Mouse (Mus musculus): ENCODE measurements around the gene Cyp8b1.

Cyp8b1 gene

DNA sequence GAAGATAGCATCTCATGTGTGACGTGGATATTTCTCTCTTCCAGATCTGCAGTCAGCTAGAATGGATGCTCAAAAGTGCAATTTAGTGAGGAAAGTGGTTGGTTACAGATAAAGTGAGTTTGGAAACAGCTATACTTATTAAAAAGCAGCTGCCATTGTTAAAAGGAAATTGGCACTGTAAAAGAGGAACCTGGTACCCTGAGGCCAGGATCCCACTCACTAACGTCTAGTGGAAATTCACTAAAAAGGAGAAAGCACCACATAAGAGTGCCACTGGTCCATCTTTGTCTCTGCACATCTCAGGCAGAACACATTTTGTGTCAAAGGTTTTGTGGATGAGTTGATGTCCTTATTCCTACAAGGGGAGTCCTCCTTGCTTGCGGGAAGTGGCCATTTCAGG lies 27.5 kb upstream of the Cyp8b1 start:
- peaks cover 10% of the 10 kb centered on the region; the same call in 1 of the 2 replicates for H3K27me3 ChIP-seq (ENCODE audit: insufficient read depth, low read length)
- no peaks in the 10 kb centered on the region for H3K36me3 ChIP-seq (ENCODE audit: insufficient read depth, low read length)
- no peaks in the 10 kb centered on the region for H3K4me1 ChIP-seq (replicated peaks; ENCODE audit: low read depth, low read length)
- no peaks in the 10 kb centered on the region for H3K9me3 ChIP-seq (ENCODE audit: low read length)
- no peak overlapping the region for H3K4me3 ChIP-seq (replicated peaks; ENCODE audit: low read length)
- TF ChIP-seq POU5F1 (IDR thresholded peaks at IDR 0.05; ENCODE audit: borderline replicate concordance, low read length) = no peak
- TF ChIP-seq CTCF (conservative IDR thresholded peaks at IDR 0.05; ENCODE audit: low read length) = no peak
- no peak for TF ChIP-seq NANOG (IDR thresholded peaks at IDR 0.05; ENCODE audit: borderline replicate concordance, low read length)

- Histone ChIP-seq H3K4me1 (replicated peaks; ENCODE audit: low read depth, low read length) (no peaks in the 10 kb centered on the region; the same call in 1 of the 2 replicates), H3K4me3 (replicated peaks; ENCODE audit: low read length) (no peak overlapping the region), H3K27me3 (ENCODE audit: insufficient read depth, low read length) (peaks cover 13% of the 10 kb centered on the region), H3K36me3 (ENCODE audit: insufficient read depth, low read length) (no peaks in the 10 kb centered on the region), H3K9me3 (ENCODE audit: low read length) (no peaks in the 10 kb centered on the region)
- no peak for TF ChIP-seq CTCF (conservative IDR thresholded peaks at IDR 0.05; ENCODE audit: low read length)
- TF ChIP-seq POU5F1 (IDR thresholded peaks at IDR 0.05; ENCODE audit: borderline replicate concordance, low read length) = no peak
- TF ChIP-seq NANOG (IDR thresholded peaks at IDR 0.05; ENCODE audit: borderline replicate concordance, low read length) = no peak
Observed at GRCm38 (mm10) chr9:121943005-121943404, 26.9 kb upstream of the Cyp8b1 start.

DNA sequence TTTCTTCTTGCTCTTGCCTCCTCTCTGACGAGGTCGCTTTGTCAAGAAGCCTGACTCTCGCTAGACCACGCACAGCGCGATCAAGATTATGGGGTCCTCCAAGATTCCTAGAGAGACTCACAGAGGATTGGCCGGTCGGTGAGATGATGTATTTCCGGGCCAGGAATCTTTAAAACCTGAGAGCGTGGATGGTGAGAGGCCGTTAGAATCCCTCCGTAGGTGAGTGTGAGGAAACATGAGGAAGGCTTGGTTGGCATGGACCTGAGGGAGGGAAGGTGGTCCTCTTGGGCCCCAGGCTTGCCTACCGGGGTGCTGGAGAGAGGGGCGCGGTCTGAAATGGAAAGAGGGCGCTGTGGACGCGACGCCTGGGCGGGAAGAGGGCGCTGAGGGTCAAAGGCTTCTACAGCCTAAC lies 21.8 kb upstream of the Cyp8b1 start:
- H3K4me1 ChIP-seq (replicated peaks; ENCODE audit: low read depth, low read length) = peaks cover 2% of the 10 kb centered on the region; the same call in 1 of the 2 replicates
- TF ChIP-seq CTCF (conservative IDR thresholded peaks at IDR 0.05; ENCODE audit: low read length) = no peak
- no peak for TF ChIP-seq POU5F1 (IDR thresholded peaks at IDR 0.05; ENCODE audit: borderline replicate concordance, low read length)
- TF ChIP-seq NANOG (IDR thresholded peaks at IDR 0.05; ENCODE audit: borderline replicate concordance, low read length) = no peak
- H3K36me3 ChIP-seq (ENCODE audit: insufficient read depth, low read length) = no peaks in the 10 kb centered on the region
- H3K4me3 ChIP-seq (replicated peaks; ENCODE audit: low read length) = no peak overlapping the region
- peaks cover 24% of the 10 kb centered on the region for H3K27me3 ChIP-seq (ENCODE audit: insufficient read depth, low read length)
- H3K9me3 ChIP-seq (ENCODE audit: low read length) = no peaks in the 10 kb centered on the region

DNA sequence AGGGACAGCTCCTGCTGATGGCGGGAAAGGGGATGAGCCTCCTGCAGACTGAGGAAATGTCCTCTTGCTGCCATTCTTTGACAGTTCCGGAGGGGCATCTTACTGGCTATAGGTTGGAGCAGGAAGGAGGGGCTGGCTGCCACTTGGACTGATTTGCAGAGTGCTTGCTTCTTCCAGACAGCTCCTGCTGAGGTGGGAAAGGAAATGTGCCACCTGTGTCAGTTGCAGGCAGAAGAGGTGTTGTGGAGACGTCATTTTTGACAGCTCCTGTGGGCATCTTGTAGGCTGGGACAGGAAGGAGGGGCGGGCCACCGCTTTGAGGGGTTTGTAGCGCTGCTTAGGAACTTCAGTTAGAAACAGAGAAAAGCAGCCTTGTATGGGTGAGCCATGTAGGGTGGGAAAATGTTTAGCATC lies 21.4 kb upstream of the Cyp8b1 start:
- Histone ChIP-seq H3K36me3 (ENCODE audit: insufficient read depth, low read length) (no peaks in the 10 kb centered on the region), H3K4me1 (replicated peaks; ENCODE audit: low read depth, low read length) (peaks cover 2% of the 10 kb centered on the region; the same call in 1 of the 2 replicates), H3K4me3 (replicated peaks; ENCODE audit: low read length) (no peak overlapping the region), H3K9me3 (ENCODE audit: low read length) (no peaks in the 10 kb centered on the region), H3K27me3 (ENCODE audit: insufficient read depth, low read length) (peaks cover 24% of the 10 kb centered on the region)
- no peak for TF ChIP-seq NANOG (IDR thresholded peaks at IDR 0.05; ENCODE audit: borderline replicate concordance, low read length)
- TF ChIP-seq POU5F1 (IDR thresholded peaks at IDR 0.05; ENCODE audit: borderline replicate concordance, low read length) = no peak
- no peak for TF ChIP-seq CTCF (conservative IDR thresholded peaks at IDR 0.05; ENCODE audit: low read length)

DNA sequence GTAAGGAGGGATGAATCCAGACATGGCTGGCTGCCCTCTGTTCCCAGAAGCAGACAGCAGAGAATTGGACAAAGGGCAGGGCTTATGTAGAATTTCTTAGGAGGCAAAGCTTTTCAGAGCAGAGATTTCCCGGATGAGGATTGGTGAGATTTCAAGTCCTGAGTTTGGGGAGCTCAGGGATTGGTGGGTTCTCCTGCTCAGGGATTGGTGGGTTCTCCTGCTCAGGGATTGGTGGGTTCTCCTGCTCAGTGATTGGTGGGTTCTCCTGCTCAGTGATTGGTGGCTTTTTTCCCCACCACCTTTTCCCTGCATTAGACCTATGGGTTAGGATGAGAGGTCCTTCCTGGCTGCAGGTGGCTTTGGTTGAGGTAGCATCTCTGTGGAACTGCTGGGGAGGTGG lies 20.8 kb upstream of the Cyp8b1 start:
- Histone ChIP-seq H3K4me3 (replicated peaks; ENCODE audit: low read length) (no peak overlapping the region), H3K27me3 (ENCODE audit: insufficient read depth, low read length) (peaks cover 25% of the 10 kb centered on the region), H3K9me3 (ENCODE audit: low read length) (no peaks in the 10 kb centered on the region), H3K36me3 (ENCODE audit: insufficient read depth, low read length) (no peaks in the 10 kb centered on the region), H3K4me1 (replicated peaks; ENCODE audit: low read depth, low read length) (peaks cover 2% of the 10 kb centered on the region; the same call in 1 of the 2 replicates)
- TF ChIP-seq CTCF (conservative IDR thresholded peaks at IDR 0.05; ENCODE audit: low read length) (no peak), POU5F1 (IDR thresholded peaks at IDR 0.05; ENCODE audit: borderline replicate concordance, low read length) (no peak), NANOG (IDR thresholded peaks at IDR 0.05; ENCODE audit: borderline replicate concordance, low read length) (no peak)

GRCm38 (mm10) chr9:121934856-121935255 lies 18.8 kb upstream of the Cyp8b1 start:
- Histone ChIP-seq H3K4me3 (replicated peaks; ENCODE audit: low read length) (no peak overlapping the region), H3K9me3 (ENCODE audit: low read length) (no peaks in the 10 kb centered on the region), H3K4me1 (replicated peaks; ENCODE audit: low read depth, low read length) (peaks cover 2% of the 10 kb centered on the region; the same call in 1 of the 2 replicates), H3K36me3 (ENCODE audit: insufficient read depth, low read length) (no peaks in the 10 kb centered on the region), H3K27me3 (ENCODE audit: insufficient read depth, low read length) (peaks cover 26% of the 10 kb centered on the region)
- no peak for TF ChIP-seq NANOG (IDR thresholded peaks at IDR 0.05; ENCODE audit: borderline replicate concordance, low read length)
- no peak for TF ChIP-seq POU5F1 (IDR thresholded peaks at IDR 0.05; ENCODE audit: borderline replicate concordance, low read length)
- TF ChIP-seq CTCF (conservative IDR thresholded peaks at IDR 0.05; ENCODE audit: low read length) = no peak

DNA sequence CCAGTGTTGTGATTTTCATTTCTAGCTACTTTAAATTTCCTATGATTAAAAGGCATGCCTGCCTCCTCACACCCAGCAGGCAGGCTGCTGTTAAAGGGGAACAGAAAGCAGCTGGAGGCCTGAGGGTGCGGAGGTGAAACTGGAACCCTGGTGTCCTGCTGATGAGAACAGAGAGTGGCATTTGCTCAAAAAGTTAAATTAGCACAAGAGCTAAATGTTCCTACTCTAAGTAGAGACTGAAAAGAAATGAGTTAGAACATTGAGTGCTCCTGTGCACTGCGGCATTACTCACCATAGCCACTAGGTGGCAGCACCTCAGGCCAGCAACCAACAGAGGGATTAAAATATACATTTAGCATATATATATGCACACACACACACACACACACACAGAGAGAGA lies 12.4 kb upstream of the Cyp8b1 start:
- Histone ChIP-seq H3K4me3 (replicated peaks; ENCODE audit: low read length) (no peak overlapping the region), H3K9me3 (ENCODE audit: low read length) (no peaks in the 10 kb centered on the region), H3K36me3 (ENCODE audit: insufficient read depth, low read length) (no peaks in the 10 kb centered on the region), H3K27me3 (ENCODE audit: insufficient read depth, low read length) (peaks cover 29% of the 10 kb centered on the region), H3K4me1 (replicated peaks; ENCODE audit: low read depth, low read length) (no peaks in the 10 kb centered on the region)
- peak; percentile 95 for TF ChIP-seq CTCF (conservative IDR thresholded peaks at IDR 0.05; ENCODE audit: low read length)
- TF ChIP-seq POU5F1 (IDR thresholded peaks at IDR 0.05; ENCODE audit: borderline replicate concordance, low read length) = no peak

GRCm38 (mm10) chr9:121927721-121928120 lies 11.6 kb upstream of the Cyp8b1 start:
- H3K4me1 ChIP-seq (replicated peaks; ENCODE audit: low read depth, low read length) = no peaks in the 10 kb centered on the region
- TF ChIP-seq CTCF (conservative IDR thresholded peaks at IDR 0.05; ENCODE audit: low read length) = no peak
- no peak for TF ChIP-seq POU5F1 (IDR thresholded peaks at IDR 0.05; ENCODE audit: borderline replicate concordance, low read length)
- no peak for TF ChIP-seq NANOG (IDR thresholded peaks at IDR 0.05; ENCODE audit: borderline replicate concordance, low read length)
- no peaks in the 10 kb centered on the region for H3K9me3 ChIP-seq (ENCODE audit: low read length)
- H3K36me3 ChIP-seq (ENCODE audit: insufficient read depth, low read length) = no peaks in the 10 kb centered on the region
- no peak overlapping the region for H3K4me3 ChIP-seq (replicated peaks; ENCODE audit: low read length)
- peaks cover 31% of the 10 kb centered on the region for H3K27me3 ChIP-seq (ENCODE audit: insufficient read depth, low read length)

Measured in E14TG2a.4 (cell line).